Mouse (Mus musculus): Measurements from ENCODE around the gene Gm21258. TPM values are rescaled to one million over a fixed set of nuclear protein-coding genes. Genes with fewer than 3 reads are reported as not detected.

Gm21258 gene
- not detected for polyA plus RNA-seq (2014; fragmentation: Illumina TruSeq; extraction: RNeasy Lipid Tissue Mini Kit (QIAGEN cat#74804))

GRCm38 (mm10) chrY:52779740-52780139, at the start of gene Gm21258:
Gene Gm21258, plus strand, starts transcription at chrY:52780040.

